Mouse (Mus musculus): ENCODE results near the gene Igf1r. TPM values are rescaled to one million over a fixed set of nuclear protein-coding genes. Genes with fewer than 3 reads are reported as not detected.

Igf1r gene
- total and polyA plus RNA-seq, 3 experiments, result 4.3 to 9.1 (median 6.1) TPM

DNA sequence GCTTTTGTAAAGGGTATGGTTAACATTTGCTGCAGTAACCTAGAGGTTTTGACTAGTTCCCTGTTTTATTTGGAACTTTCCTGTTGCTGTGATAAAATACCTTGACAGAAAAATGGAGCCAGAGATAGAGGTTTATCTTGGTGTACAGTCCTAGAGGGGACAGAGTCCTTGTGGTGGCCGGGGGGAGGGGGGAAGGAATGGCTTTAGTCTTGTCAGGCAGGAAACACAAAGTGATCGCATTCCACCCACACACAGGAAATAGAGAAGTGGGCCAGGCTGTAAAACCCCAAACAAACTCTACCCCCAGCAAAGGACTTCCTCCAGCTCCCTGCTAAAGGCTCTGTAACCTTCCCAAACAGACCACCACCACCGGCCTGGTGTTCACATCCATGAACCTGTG is 211.4 kb downstream of the Igf1r start:
- Histone ChIP-seq H3K4me3 (ENCODE audit: low read depth, low read length) (no peak overlapping the region), H3K9me3 (replicated peaks) (peaks cover 20% of the 10 kb centered on the region), H3K4me1 (ENCODE audit: insufficient read depth, low read depth, low read length) (peaks cover 19% of the 10 kb centered on the region), H3K36me3 (replicated peaks) (no peaks in the 10 kb centered on the region), H3K27me3 (ENCODE audit: insufficient read depth, low read length) (no peaks in the 10 kb centered on the region)
- peak; percentile 60 for TF ChIP-seq TAL1 (conservative IDR thresholded peaks at IDR 0.05; ENCODE audit: low read depth, low read length)
- no peak for TF ChIP-seq GATA2 (IDR thresholded peaks at IDR 0.05; ENCODE audit: borderline replicate concordance, low read depth, low read length)
- TF ChIP-seq POLR2AphosphoS5 (IDR thresholded peaks at IDR 0.05; ENCODE audit: insufficient replicate concordance, low read depth, low read length), result no peak
- TF ChIP-seq GATA1 (IDR thresholded peaks at IDR 0.05; ENCODE audit: borderline replicate concordance, low read length), result no peak
- no peak for TF ChIP-seq CTCF (IDR thresholded peaks at IDR 0.05; ENCODE audit: low read depth, low read length)
- peak; percentile 82 for ATAC-seq (ENCODE audit: extremely low read depth, insufficient number of reproducible peaks, low FRiP score, poor library complexity, severe bottlenecking)
- peak; percentile 5 for DNase-seq (ENCODE audit: low spot score)

DNA sequence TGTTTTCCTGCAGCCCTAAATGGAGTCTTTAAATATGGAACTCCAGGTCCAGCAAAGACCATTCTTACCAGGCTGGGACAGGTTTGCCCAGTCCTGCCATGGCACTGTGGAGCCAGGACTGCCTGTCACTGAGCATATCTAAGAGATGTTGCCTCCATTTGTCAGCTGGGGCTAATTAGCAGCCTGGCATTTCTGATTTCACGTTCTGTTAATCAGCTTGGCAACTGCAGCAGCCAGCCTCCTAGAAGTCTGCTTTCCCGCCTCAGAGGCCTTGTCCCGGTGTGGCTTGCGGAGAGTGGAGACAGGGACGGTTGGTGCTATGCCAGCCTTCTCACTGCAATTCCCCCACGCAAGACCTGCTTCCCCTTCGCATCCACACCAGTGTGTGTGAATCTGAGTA is 220.1 kb downstream of the Igf1r start:
- H3K36me3 ChIP-seq (replicated peaks), result no peaks in the 10 kb centered on the region
- H3K9me3 ChIP-seq (replicated peaks), result peaks cover 4% of the 10 kb centered on the region
- DNase-seq (ENCODE audit: low spot score) (no peak), ATAC-seq (ENCODE audit: extremely low read depth, insufficient number of reproducible peaks, low FRiP score, poor library complexity, severe bottlenecking) (no peak)
- H3K4me1 ChIP-seq (ENCODE audit: insufficient read depth, low read depth, low read length), result peaks cover 42% of the 10 kb centered on the region
- no peaks in the 10 kb centered on the region for H3K27me3 ChIP-seq (ENCODE audit: insufficient read depth, low read length)
- no peak for TF ChIP-seq POLR2AphosphoS5 (IDR thresholded peaks at IDR 0.05; ENCODE audit: insufficient replicate concordance, low read depth, low read length)
- no peak for TF ChIP-seq GATA2 (IDR thresholded peaks at IDR 0.05; ENCODE audit: borderline replicate concordance, low read depth, low read length)
- TF ChIP-seq GATA1 (IDR thresholded peaks at IDR 0.05; ENCODE audit: borderline replicate concordance, low read length), result no peak
- TF ChIP-seq TAL1 (conservative IDR thresholded peaks at IDR 0.05; ENCODE audit: low read depth, low read length), result no peak
- TF ChIP-seq CTCF (IDR thresholded peaks at IDR 0.05; ENCODE audit: low read depth, low read length), result no peak
- no peak overlapping the region for H3K4me3 ChIP-seq (ENCODE audit: low read depth, low read length)

DNA sequence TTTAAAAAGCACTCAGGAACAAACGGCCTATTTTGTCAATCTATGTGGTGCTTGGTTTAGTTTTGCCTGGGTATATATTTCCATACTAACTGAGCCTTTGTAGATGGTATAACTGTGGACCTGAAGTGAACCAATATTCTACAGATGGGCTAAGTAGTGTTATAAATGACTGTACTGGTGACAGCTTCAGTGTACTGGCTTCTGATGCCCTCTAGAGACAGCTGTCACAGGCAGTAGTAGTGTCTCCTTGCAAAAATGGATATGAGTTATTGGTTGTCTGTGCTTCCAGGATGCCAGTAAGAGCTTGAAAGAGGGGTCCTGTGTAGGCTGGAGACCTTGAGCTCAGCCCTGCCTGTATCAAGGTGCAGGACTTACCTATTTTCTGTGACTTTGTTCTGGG is 227.0 kb downstream of the Igf1r start:
- no peak overlapping the region for H3K4me3 ChIP-seq (ENCODE audit: low read depth, low read length)
- ATAC-seq (ENCODE audit: extremely low read depth, insufficient number of reproducible peaks, low FRiP score, poor library complexity, severe bottlenecking), result no peak
- TF ChIP-seq CTCF (IDR thresholded peaks at IDR 0.05; ENCODE audit: low read depth, low read length), result no peak
- H3K9me3 ChIP-seq (replicated peaks), result peaks cover 7% of the 10 kb centered on the region
- no peak for DNase-seq (ENCODE audit: low spot score)
- H3K4me1 ChIP-seq (ENCODE audit: insufficient read depth, low read depth, low read length), result peaks cover 40% of the 10 kb centered on the region
- no peaks in the 10 kb centered on the region for H3K27me3 ChIP-seq (ENCODE audit: insufficient read depth, low read length)
- H3K36me3 ChIP-seq (replicated peaks), result no peaks in the 10 kb centered on the region

DNA sequence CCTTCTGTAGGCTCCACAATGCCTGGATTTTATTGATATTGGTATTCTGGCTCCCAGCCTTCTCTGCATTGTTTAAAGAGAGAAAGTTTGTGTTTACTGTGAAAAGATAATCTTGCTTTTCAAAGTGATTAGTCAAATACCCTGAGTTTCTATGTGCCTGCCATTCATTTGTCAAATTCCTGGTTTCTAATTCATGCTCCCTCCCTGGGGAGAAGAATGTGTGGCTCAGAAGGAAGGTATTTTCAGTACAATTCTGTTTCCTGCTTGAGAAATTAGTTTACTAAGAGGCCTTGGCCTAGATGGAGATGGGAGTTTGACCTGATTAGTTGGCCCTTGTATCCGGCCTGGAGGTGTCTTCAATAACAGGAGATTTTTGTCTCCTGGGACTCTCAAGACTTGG is 228.5 kb downstream of the Igf1r start:
- H3K4me1 ChIP-seq (ENCODE audit: insufficient read depth, low read depth, low read length), result peaks cover 36% of the 10 kb centered on the region
- no peak for ATAC-seq (ENCODE audit: extremely low read depth, insufficient number of reproducible peaks, low FRiP score, poor library complexity, severe bottlenecking)

DNA sequence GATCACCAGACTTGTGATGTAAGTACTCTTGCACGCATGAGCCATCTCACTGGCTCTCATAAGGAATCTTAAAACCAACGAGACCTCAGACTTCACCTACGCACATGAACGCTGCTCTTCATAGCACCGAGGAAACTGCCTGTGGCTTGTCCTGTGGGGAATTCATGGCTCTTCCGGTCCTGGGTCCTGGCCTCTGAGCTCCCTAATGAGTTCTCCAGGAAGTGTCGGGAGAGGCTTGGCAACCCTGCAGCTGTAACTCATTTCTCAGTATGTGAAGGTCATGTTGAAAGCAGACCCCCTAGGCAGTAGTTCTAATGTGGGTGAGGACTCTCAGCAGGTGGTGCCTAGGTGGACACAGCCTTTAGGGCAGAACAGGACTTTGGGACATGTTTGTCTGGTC is 229.4 kb downstream of the Igf1r start:
- H3K4me3 ChIP-seq (ENCODE audit: low read depth, low read length), result no peak overlapping the region
- peaks cover 13% of the 10 kb centered on the region for H3K9me3 ChIP-seq (replicated peaks)
- ATAC-seq (ENCODE audit: extremely low read depth, insufficient number of reproducible peaks, low FRiP score, poor library complexity, severe bottlenecking), result no peak
- no peak for DNase-seq (ENCODE audit: low spot score)
- H3K36me3 ChIP-seq (replicated peaks), result no peaks in the 10 kb centered on the region
- peaks cover 33% of the 10 kb centered on the region for H3K4me1 ChIP-seq (ENCODE audit: insufficient read depth, low read depth, low read length)
- TF ChIP-seq GATA1 (IDR thresholded peaks at IDR 0.05; ENCODE audit: borderline replicate concordance, low read length), result no peak
- TF ChIP-seq POLR2AphosphoS5 (IDR thresholded peaks at IDR 0.05; ENCODE audit: insufficient replicate concordance, low read depth, low read length), result no peak
- TF ChIP-seq CTCF (IDR thresholded peaks at IDR 0.05; ENCODE audit: low read depth, low read length), result no peak
- TF ChIP-seq GATA2 (IDR thresholded peaks at IDR 0.05; ENCODE audit: borderline replicate concordance, low read depth, low read length), result no peak
- TF ChIP-seq TAL1 (conservative IDR thresholded peaks at IDR 0.05; ENCODE audit: low read depth, low read length), result no peak
- H3K27me3 ChIP-seq (ENCODE audit: insufficient read depth, low read length), result no peaks in the 10 kb centered on the region

More for the DNA sequence above, 228.5 kb downstream of the Igf1r start:
- Histone ChIP-seq H3K4me3 (ENCODE audit: low read depth, low read length) (no peak overlapping the region), H3K27me3 (ENCODE audit: insufficient read depth, low read length) (no peaks in the 10 kb centered on the region), H3K9me3 (replicated peaks) (peaks cover 10% of the 10 kb centered on the region), H3K36me3 (replicated peaks) (no peaks in the 10 kb centered on the region)
- no peak for DNase-seq (ENCODE audit: low spot score)
- no peak for TF ChIP-seq POLR2AphosphoS5 (IDR thresholded peaks at IDR 0.05; ENCODE audit: insufficient replicate concordance, low read depth, low read length)
- TF ChIP-seq GATA1 (IDR thresholded peaks at IDR 0.05; ENCODE audit: borderline replicate concordance, low read length), result no peak
- no peak for TF ChIP-seq CTCF (IDR thresholded peaks at IDR 0.05; ENCODE audit: low read depth, low read length)
- no peak for TF ChIP-seq GATA2 (IDR thresholded peaks at IDR 0.05; ENCODE audit: borderline replicate concordance, low read depth, low read length)
- no peak for TF ChIP-seq TAL1 (conservative IDR thresholded peaks at IDR 0.05; ENCODE audit: low read depth, low read length)

DNA sequence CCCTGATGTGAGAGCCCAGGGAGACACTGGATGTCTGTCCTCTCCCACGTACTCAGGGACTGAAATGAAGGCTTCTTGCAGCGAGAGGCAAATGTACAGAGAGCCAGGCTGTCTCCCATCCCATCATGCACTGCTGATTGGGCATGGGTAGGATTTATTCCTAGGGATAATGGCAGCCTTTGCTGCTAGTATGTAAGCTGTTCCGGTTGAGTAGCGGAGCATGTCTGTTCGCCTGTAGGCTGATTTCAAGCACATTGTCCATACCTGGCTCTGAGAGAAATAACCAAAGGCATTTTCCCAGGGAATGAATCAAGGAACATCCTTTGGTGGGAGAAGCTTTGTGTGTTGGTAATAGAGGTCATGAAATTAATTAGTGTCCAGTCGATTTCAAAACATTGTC is 230.1 kb downstream of the Igf1r start:
- no peak for DNase-seq (ENCODE audit: low spot score)
- Histone ChIP-seq H3K4me3 (ENCODE audit: low read depth, low read length) (no peak overlapping the region), H3K36me3 (replicated peaks) (no peaks in the 10 kb centered on the region), H3K4me1 (ENCODE audit: insufficient read depth, low read depth, low read length) (peaks cover 28% of the 10 kb centered on the region), H3K27me3 (ENCODE audit: insufficient read depth, low read length) (no peaks in the 10 kb centered on the region), H3K9me3 (replicated peaks) (peaks cover 13% of the 10 kb centered on the region)
- no peak for ATAC-seq (ENCODE audit: extremely low read depth, insufficient number of reproducible peaks, low FRiP score, poor library complexity, severe bottlenecking)
- TF ChIP-seq GATA1 (IDR thresholded peaks at IDR 0.05; ENCODE audit: borderline replicate concordance, low read length), result no peak
- TF ChIP-seq POLR2AphosphoS5 (IDR thresholded peaks at IDR 0.05; ENCODE audit: insufficient replicate concordance, low read depth, low read length), result no peak
- TF ChIP-seq CTCF (IDR thresholded peaks at IDR 0.05; ENCODE audit: low read depth, low read length), result no peak
- TF ChIP-seq TAL1 (conservative IDR thresholded peaks at IDR 0.05; ENCODE audit: low read depth, low read length), result no peak
- TF ChIP-seq GATA2 (IDR thresholded peaks at IDR 0.05; ENCODE audit: borderline replicate concordance, low read depth, low read length), result no peak

DNA sequence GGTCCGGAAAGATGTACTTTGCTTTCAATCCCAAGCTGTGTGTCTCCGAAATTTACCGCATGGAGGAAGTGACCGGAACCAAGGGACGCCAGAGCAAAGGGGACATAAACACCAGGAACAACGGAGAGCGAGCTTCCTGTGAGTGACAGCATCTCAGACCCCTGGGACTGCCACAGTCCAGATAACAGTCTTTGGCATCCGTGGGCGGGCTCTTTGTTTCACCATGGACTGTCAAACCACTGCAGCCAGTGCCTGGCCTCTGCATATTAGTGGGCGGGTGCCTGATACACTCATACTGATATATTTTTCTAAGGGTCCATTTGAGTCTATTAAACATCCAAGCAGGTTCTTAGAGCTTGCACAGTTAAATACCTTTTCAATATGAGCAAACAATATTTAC is 230.8 kb downstream of the Igf1r start:
- Histone ChIP-seq H3K4me1 (ENCODE audit: insufficient read depth, low read depth, low read length) (peaks cover 29% of the 10 kb centered on the region), H3K27me3 (ENCODE audit: insufficient read depth, low read length) (no peaks in the 10 kb centered on the region), H3K9me3 (replicated peaks) (peaks cover 13% of the 10 kb centered on the region), H3K36me3 (replicated peaks) (no peaks in the 10 kb centered on the region), H3K4me3 (ENCODE audit: low read depth, low read length) (no peak overlapping the region)
- TF ChIP-seq GATA1 (IDR thresholded peaks at IDR 0.05; ENCODE audit: borderline replicate concordance, low read length) (no peak), POLR2AphosphoS5 (IDR thresholded peaks at IDR 0.05; ENCODE audit: insufficient replicate concordance, low read depth, low read length) (no peak)
- no peak for ATAC-seq (ENCODE audit: extremely low read depth, insufficient number of reproducible peaks, low FRiP score, poor library complexity, severe bottlenecking)
- DNase-seq (ENCODE audit: low spot score), result no peak
